22 mouse cellular contexts compared by ENCODE assay signal in genomic region chr14:117655382-117655781, GRCm38 (mm10).
DNase-seq lines count a peak whose midpoint lies in the region; ATAC-seq and TF ChIP-seq lines count a peak whose summit lies in the region.
"Had no signal": no experiment of that assay in that cellular context is flagged by ENCODE, and none has a peak within 500 bp of the region (broad histone marks: within the 10 kb centered on the region; RNA-seq: fewer than 3 reads in every experiment).

No protein-coding gene starts in this region.

- WGBS in hindbrain, embryonic 15.5 days: 66% methylated on average over 6 of the region's 6 CpGs
- WGBS in hindbrain, embryonic 14.5 days: 65% methylated on average over 6 of the region's 6 CpGs
- WGBS in midbrain, embryonic 13.5 days: 55% methylated on average over 6 of the region's 6 CpGs
- 92% methylated on average over 6 of the region's 6 CpGs for WGBS in midbrain, embryonic 10.5 days
- WGBS in forebrain, postnatal 0 days: 50% methylated on average over 6 of the region's 6 CpGs

- H3K4me2 ChIP-seq in hindbrain, embryonic 15.5 days: no peak overlapping the region
- H3K4me2 ChIP-seq in hindbrain, embryonic 14.5 days (replicated peaks): no peak overlapping the region
- H3K4me2 ChIP-seq in midbrain, embryonic 13.5 days (replicated peaks): 0 out of 2 replicates have a peak overlapping the region, but pooled peaks have one; percentile 4
- no peak overlapping the region for H3K4me2 ChIP-seq in forebrain, postnatal 0 days (ENCODE audit: low read depth)
- H3K4me2 ChIP-seq: embryonic facial prominence, embryonic 12.5 days; heart, embryonic 13.5 days; hindbrain, embryonic 12.5 days; limb, embryonic 13.5 days; liver, embryonic 13.5 days; lung, embryonic 14.5 days had no signal

- no peak overlapping the region for H3K4me3 ChIP-seq in hindbrain, embryonic 15.5 days
- H3K4me3 ChIP-seq in hindbrain, embryonic 14.5 days (replicated peaks; ENCODE audit: low read length): no peak overlapping the region
- no peak overlapping the region for H3K4me3 ChIP-seq in midbrain, embryonic 13.5 days (replicated peaks)
- no peak overlapping the region for H3K4me3 ChIP-seq in midbrain, embryonic 10.5 days
- no peak overlapping the region for H3K4me3 ChIP-seq in forebrain, postnatal 0 days (ENCODE audit: low read depth, low read length)
- H3K4me3 ChIP-seq: embryonic facial prominence, embryonic 12.5 days; heart, adult 2 months; heart, embryonic 13.5 days; hindbrain, embryonic 12.5 days; limb, embryonic 13.5 days; liver, embryonic 13.5 days had no signal

- no peaks in the 10 kb centered on the region for H3K36me3 ChIP-seq in hindbrain, embryonic 15.5 days
- no peaks in the 10 kb centered on the region for H3K36me3 ChIP-seq in hindbrain, embryonic 14.5 days (replicated peaks; ENCODE audit: control insufficient read depth, insufficient read depth)
- H3K36me3 ChIP-seq in midbrain, embryonic 13.5 days: no peaks in the 10 kb centered on the region
- H3K36me3 ChIP-seq in midbrain, embryonic 10.5 days: no peaks in the 10 kb centered on the region
- H3K36me3 ChIP-seq in forebrain, postnatal 0 days (ENCODE audit: insufficient read depth): no peaks in the 10 kb centered on the region
- H3K36me3 ChIP-seq: embryonic facial prominence, embryonic 12.5 days; heart, embryonic 13.5 days; hindbrain, embryonic 12.5 days; limb, embryonic 13.5 days; liver, embryonic 13.5 days had no signal

- no peaks in the 10 kb centered on the region for H3K27me3 ChIP-seq in hindbrain, embryonic 15.5 days
- no peaks in the 10 kb centered on the region for H3K27me3 ChIP-seq in hindbrain, embryonic 14.5 days (ENCODE audit: control insufficient read depth, insufficient read depth, low read length)
- H3K27me3 ChIP-seq in midbrain, embryonic 13.5 days: no peaks in the 10 kb centered on the region
- H3K27me3 ChIP-seq in midbrain, embryonic 10.5 days (ENCODE audit: low read depth, poor library complexity, severe bottlenecking): no peaks in the 10 kb centered on the region
- no peaks in the 10 kb centered on the region for H3K27me3 ChIP-seq in forebrain, postnatal 0 days (ENCODE audit: insufficient read depth, low read length)
- H3K27me3 ChIP-seq: embryonic facial prominence, embryonic 12.5 days; hindbrain, embryonic 12.5 days; limb, embryonic 13.5 days; liver, embryonic 13.5 days had no signal

- no peak for TF ChIP-seq CTCF in forebrain, postnatal 0 days (IDR thresholded peaks at IDR 0.05; ENCODE audit: low read depth)

- H3K9ac ChIP-seq in hindbrain, embryonic 15.5 days: no peak overlapping the region
- no peak overlapping the region for H3K9ac ChIP-seq in hindbrain, embryonic 14.5 days
- no peak overlapping the region for H3K9ac ChIP-seq in midbrain, embryonic 13.5 days (replicated peaks)
- no peak overlapping the region for H3K9ac ChIP-seq in forebrain, postnatal 0 days
- H3K9ac ChIP-seq: embryonic facial prominence, embryonic 12.5 days; heart, embryonic 13.5 days; hindbrain, embryonic 12.5 days; limb, embryonic 13.5 days; liver, embryonic 13.5 days; lung, embryonic 14.5 days had no signal

- H3K27ac ChIP-seq in hindbrain, embryonic 15.5 days (replicated peaks): no peak overlapping the region
- no peak overlapping the region for H3K27ac ChIP-seq in hindbrain, embryonic 14.5 days
- peak overlapping the region; percentile 51 for H3K27ac ChIP-seq in midbrain, embryonic 13.5 days
- no peak overlapping the region for H3K27ac ChIP-seq in midbrain, embryonic 10.5 days (replicated peaks)
- H3K27ac ChIP-seq in forebrain, postnatal 0 days (ENCODE audit: low read depth, low read length): no peak overlapping the region
- H3K27ac ChIP-seq: embryonic facial prominence, embryonic 12.5 days; heart, adult 2 months; heart, embryonic 13.5 days; hindbrain, embryonic 12.5 days; limb, embryonic 13.5 days; liver, embryonic 13.5 days had no signal

- H3K9me3 ChIP-seq in hindbrain, embryonic 15.5 days: no peaks in the 10 kb centered on the region
- H3K9me3 ChIP-seq in hindbrain, embryonic 14.5 days (ENCODE audit: control insufficient read depth, low read length): no peaks in the 10 kb centered on the region
- no peaks in the 10 kb centered on the region for H3K9me3 ChIP-seq in midbrain, embryonic 13.5 days
- H3K9me3 ChIP-seq in midbrain, embryonic 10.5 days (replicated peaks): no peaks in the 10 kb centered on the region
- no peaks in the 10 kb centered on the region for H3K9me3 ChIP-seq in forebrain, postnatal 0 days (ENCODE audit: low read length)
- H3K9me3 ChIP-seq: embryonic facial prominence, embryonic 12.5 days; heart, embryonic 13.5 days; hindbrain, embryonic 12.5 days; limb, embryonic 13.5 days had no signal

- H3K4me1 ChIP-seq in hindbrain, embryonic 15.5 days (replicated peaks): no peaks in the 10 kb centered on the region
- 0 out of 2 replicates have a peak, but pooled peaks cover 4% of the 10 kb centered on the region for H3K4me1 ChIP-seq in hindbrain, embryonic 14.5 days (replicated peaks; ENCODE audit: control insufficient read depth, insufficient read depth, low read length)
- H3K4me1 ChIP-seq in midbrain, embryonic 13.5 days (replicated peaks): peaks cover 13% of the 10 kb centered on the region; the same call in 1 of the 2 replicates
- 0 out of 2 replicates have a peak, but pooled peaks cover 4% of the 10 kb centered on the region for H3K4me1 ChIP-seq in midbrain, embryonic 10.5 days
- no peaks in the 10 kb centered on the region for H3K4me1 ChIP-seq in forebrain, postnatal 0 days (ENCODE audit: insufficient read depth)
- H3K4me1 ChIP-seq: liver, embryonic 13.5 days had no signal

- DNase-seq in hindbrain, embryonic 14.5 days (ENCODE audit: low spot score): no peak
- DNase-seq in midbrain, embryonic 10.5 days (ENCODE audit: low spot score): no peak
- peak; percentile 34 for DNase-seq in brain, embryonic 18.5 days (ENCODE audit: low read depth, low spot score)
- DNase-seq in forebrain, postnatal 0 days: peak; percentile 54
- no peak for DNase-seq in Muller cell, postnatal 12 days (ENCODE audit: inconsistent ontology term)
- DNase-seq: adrenal gland, adult 8-10 months; cerebellum, adult 9-11 months; gastrocnemius, postnatal 36 days; heart, adult 2 months; heart, postnatal 14 days; kidney, adult 9 months; kidney, postnatal 14 days; liver, embryonic 13.5 days; lung, embryonic 14.5 days had no signal

- peak; percentile 63; the same call in 1 of the 2 replicates for ATAC-seq in hindbrain, embryonic 15.5 days (ENCODE audit: low FRiP score, low read depth)
- no peak for ATAC-seq in hindbrain, embryonic 14.5 days (ENCODE audit: low FRiP score)
- ATAC-seq in midbrain, embryonic 13.5 days: peak; percentile 78
- peak; percentile 59 for ATAC-seq in forebrain, postnatal 0 days
- ATAC-seq: activated CD4-positive, CD25-positive, alpha-beta regulatory T cell, adult 4 months; intestine, embryonic 16.5 days had no signal

Comparison
In these comparisons a context has a peak if more than half of its experiments do, and no peak if none do; other contexts are left out.
1. DNase-seq: peak in brain, embryonic 18.5 days (single experiment) and forebrain, postnatal 0 days (single experiment); none in hindbrain, embryonic 14.5 days (single experiment), midbrain, embryonic 10.5 days (single experiment) and Muller cell, postnatal 12 days (single experiment).